Mouse (Mus musculus) embryonic facial prominence, embryonic 14.5 days (tissue): ENCODE data around the gene Tcp11l1. TPM values are rescaled to one million over a fixed set of nuclear protein-coding genes. Genes with fewer than 3 reads are reported as not detected.

ENCODE experiments used
- polyA plus RNA-seq: library from polyadenylated mRNA; unstranded; fragments of >200 nt; fragmentation: Nextera tagmentation; extraction: Ambion mirVana; gene quantifications from 2 replicates; pipeline ENCODE4 v1.2.1, GENCODE M21; 2014

Gene Tcp11l1
- polyA plus RNA-seq, 1 experiment from 2014 or later = 32.6 TPM

Other genes starting within 250 kb of the Tcp11l1 start
- gene Hipk3, start 217.7 kb downstream of the Tcp11l1 start, polyA plus RNA-seq = 29.7 and 33.1 TPM in 2 replicates
- 47.3 and 54.7 TPM in 2 replicates for gene Cstf3, start 121.6 kb downstream of the Tcp11l1 start, polyA plus RNA-seq
- not detected in 2 replicates for gene Pin1rt1, start 4.2 kb upstream of the Tcp11l1 start, polyA plus RNA-seq
- 6.6 and 8.1 TPM in 2 replicates for gene Depdc7, start 30.7 kb upstream of the Tcp11l1 start, polyA plus RNA-seq
- gene Qser1, start 104.6 kb upstream of the Tcp11l1 start, polyA plus RNA-seq = 15.6 and 16.2 TPM in 2 replicates
- gene Prrg4, start 137.7 kb upstream of the Tcp11l1 start, polyA plus RNA-seq = 2.6 and 3.0 TPM in 2 replicates
- gene Ccdc73, start 155.6 kb upstream of the Tcp11l1 start, polyA plus RNA-seq = 7.8 and 11.0 TPM in 2 replicates